ENCODE assay signal across 8 mouse cellular contexts in genomic region chr6:86193879-86194278, GRCm38 (mm10). TPM values are rescaled to one million over a fixed set of nuclear protein-coding genes. Genes with fewer than 3 reads are reported as not detected.
DNase-seq lines count a peak whose midpoint lies in the region; ATAC-seq and TF ChIP-seq lines count a peak whose summit lies in the region.

No protein-coding gene starts in this region.

- no peaks in the 10 kb centered on the region for H3K36me3 ChIP-seq in hindbrain, embryonic 12.5 days

- WGBS in hindbrain, embryonic 12.5 days, result 64% methylated on average over 5 of the region's 5 CpGs

- H3K9me3 ChIP-seq in hindbrain, embryonic 12.5 days (replicated peaks), result no peaks in the 10 kb centered on the region

- H3K9ac ChIP-seq in hindbrain, embryonic 12.5 days, result no peak overlapping the region

- DNase-seq in gastrocnemius, adult 2 months, result peak; percentile 56
- DNase-seq in gastrocnemius, postnatal 25 days, result no peak
- peak; percentile 20 to 71 for DNase-seq in spleen, postnatal 10 days (ENCODE audit: low spot score in 2 of 2)
- DNase-seq in spleen, adult 12 weeks (ENCODE audit: low spot score), result no peak
- peak; percentile 46 for DNase-seq in cerebellum, adult 11-12 months
- peak; percentile 35 for DNase-seq in kidney, postnatal 14 days
- DNase-seq in naive thymus-derived CD4-positive, alpha-beta T cell, adult 2 months (ENCODE audit: low read depth), result peak; percentile 19

- peaks cover 9% of the 10 kb centered on the region; the same call in 1 of the 2 replicates for H3K4me1 ChIP-seq in hindbrain, embryonic 12.5 days

- TF ChIP-seq CTCF in gastrocnemius, adult 2 months (IDR thresholded peaks at IDR 0.05), result peak; percentile 63

- H3K27me3 ChIP-seq in hindbrain, embryonic 12.5 days, result peaks cover 48% of the 10 kb centered on the region

- H3K27ac ChIP-seq in gastrocnemius, adult 2 months, result no peak overlapping the region
- no peak overlapping the region for H3K27ac ChIP-seq in hindbrain, embryonic 12.5 days

- intact Hi-C loops in gastrocnemius, adult 2 months (cut with DNase I), result loop anchor here (1.0 kb wide), 1 partner anchor 170 kb away; no protein-coding TSS in a partner anchor

- no peak overlapping the region for H3K4me2 ChIP-seq in hindbrain, embryonic 12.5 days (replicated peaks)

- no peak for ATAC-seq in hindbrain, embryonic 12.5 days (ENCODE audit: low FRiP score)

- H3K4me3 ChIP-seq in gastrocnemius, adult 2 months, result no peak overlapping the region
- no peak overlapping the region for H3K4me3 ChIP-seq in hindbrain, embryonic 12.5 days

RNA-seq across cellular contexts. Expression of gene Tgfa, which starts 1.1 kb away (rescaled TPM):
- under 1 TPM; 0.31 to 0.66 TPM for total RNA-seq in gastrocnemius, adult 2 months (2021)
- total RNA-seq in gastrocnemius, postnatal 25 days (2021), result under 1 TPM; 0.15 to 0.35 TPM
- polyA plus RNA-seq in hindbrain, embryonic 12.5 days (2016; fragmentation: Nextera tagmentation; extraction: Ambion mirVana), result 4.0 and 4.7 TPM in 2 replicates

Comparison
In these comparisons a context has a peak if more than half of its experiments do, and no peak if none do; other contexts are left out.
1. DNase-seq: peak in gastrocnemius, adult 2 months (single experiment), spleen, postnatal 10 days (2 of 2), cerebellum, adult 11-12 months (single experiment), kidney, postnatal 14 days (single experiment) and naive thymus-derived CD4-positive, alpha-beta T cell, adult 2 months (single experiment); none in gastrocnemius, postnatal 25 days (single experiment) and spleen, adult 12 weeks (single experiment).